Mouse (Mus musculus): ENCODE measurements around the gene Flywch2.

DNA sequence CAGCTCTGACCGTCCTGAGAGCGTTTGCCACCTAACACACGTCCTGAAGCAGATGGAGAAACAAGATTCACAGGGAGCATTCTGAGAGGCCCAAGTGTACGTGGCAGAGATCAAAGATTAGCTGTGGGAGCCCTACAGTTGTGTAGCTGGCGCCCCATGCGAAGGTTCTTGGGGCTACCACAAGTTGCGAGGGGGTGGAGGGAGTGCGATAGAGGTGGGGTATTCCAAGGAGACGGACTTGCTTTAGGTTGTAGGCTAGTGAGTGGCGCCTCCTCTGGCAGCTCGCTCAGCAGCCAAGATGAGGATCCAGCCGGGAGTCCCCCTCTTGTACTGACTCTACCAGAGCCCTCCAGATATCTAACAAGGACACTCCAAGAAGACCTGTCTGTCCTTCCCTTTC is 39.6 kb downstream of the Flywch2 start:
- TF ChIP-seq UBTF (IDR thresholded peaks at IDR 0.05; ENCODE audit: borderline replicate concordance, insufficient read depth, low read depth, low read length) (no peak), E2F4 (IDR thresholded peaks at IDR 0.05; ENCODE audit: borderline replicate concordance, low read depth, low read length) (no peak), MXI1 (IDR thresholded peaks at IDR 0.05; ENCODE audit: low read depth, low read length) (no peak), CTCF (IDR thresholded peaks at IDR 0.05 in 2 of 3, conservative IDR thresholded peaks at IDR 0.05 in 1 of 3; ENCODE audit: control insufficient read depth in 1 of 3, insufficient read depth in 1 of 3, low read depth in 2 of 3, low read length in 3 of 3, poor library complexity in 1 of 3, severe bottlenecking in 1 of 3) (peak; percentile 10 to 57 (median 37); a peak in 4 of 6 replicates), CHD1 (IDR thresholded peaks at IDR 0.05; ENCODE audit: low read depth, low read length) (no peak), RAD21 (IDR thresholded peaks at IDR 0.05; ENCODE audit: low read depth, low read length) (no peak), ZKSCAN1 (IDR thresholded peaks at IDR 0.05; ENCODE audit: low read depth, low read length) (no peak), CHD2 (IDR thresholded peaks at IDR 0.05; ENCODE audit: low read length) (no peak)

Data from MEL (cell line).